Mouse (Mus musculus): ENCODE measurements around the gene Pnpla8. TPM values are rescaled to one million over a fixed set of nuclear protein-coding genes. Genes with fewer than 3 reads are reported as not detected.

Gene Pnpla8
- total and polyA plus RNA-seq, 2 experiments, result 17.2 to 111 TPM

- Histone ChIP-seq H3K36me3 (ENCODE audit: control insufficient read depth, insufficient read depth, low read length) (peaks cover 19% of the 10 kb centered on the region), H3K4me3 (ENCODE audit: insufficient read depth, low read depth, low read length) (no peak overlapping the region), H3K4me1 (ENCODE audit: control insufficient read depth, insufficient read depth, low read length) (peaks cover 17% of the 10 kb centered on the region), H3K27me3 (ENCODE audit: control insufficient read depth, insufficient read depth, low read length) (no peaks in the 10 kb centered on the region), H3K27ac (replicated peaks; ENCODE audit: insufficient read depth, low read depth, low read length) (no peak overlapping the region), H3K79me2 (ENCODE audit: control insufficient read depth, insufficient read depth, low read length) (peaks cover 20% of the 10 kb centered on the region), H3K9ac (ENCODE audit: low read depth, low read length) (no peak overlapping the region)
- no peak for DNase-seq (ENCODE audit: extremely low read depth, low read depth, low spot score)
- TF ChIP-seq CTCF (IDR thresholded peaks at IDR 0.05; ENCODE audit: low read depth, low read length) (no peak), POLR2A (IDR thresholded peaks at IDR 0.05; ENCODE audit: extremely low read depth, insufficient read depth, low read length) (no peak)
- WGBS, result 71% methylated on average over 3 of the region's 3 CpGs
Measured at GRCm38 (mm10) chr12:44281534-44281933, 60.4 kb downstream of the Pnpla8 start.

- Histone ChIP-seq H3K4me3 (ENCODE audit: insufficient read depth, low read depth, low read length) (no peak overlapping the region), H3K9ac (ENCODE audit: low read depth, low read length) (no peak overlapping the region; the same call in 1 of the 2 replicates), H3K27me3 (ENCODE audit: control insufficient read depth, insufficient read depth, low read length) (no peaks in the 10 kb centered on the region), H3K27ac (replicated peaks; ENCODE audit: insufficient read depth, low read depth, low read length) (0 out of 2 replicates have a peak overlapping the region, but pooled peaks have one; percentile 5), H3K79me2 (ENCODE audit: control insufficient read depth, insufficient read depth, low read length) (peaks cover 21% of the 10 kb centered on the region), H3K4me1 (ENCODE audit: control insufficient read depth, insufficient read depth, low read length) (peaks cover 11% of the 10 kb centered on the region), H3K36me3 (ENCODE audit: control insufficient read depth, insufficient read depth, low read length) (peaks cover 28% of the 10 kb centered on the region)
- 73% methylated on average over 9 of the region's 9 CpGs for WGBS
- TF ChIP-seq POLR2A (IDR thresholded peaks at IDR 0.05; ENCODE audit: extremely low read depth, insufficient read depth, low read length) (no peak), CTCF (IDR thresholded peaks at IDR 0.05; ENCODE audit: low read depth, low read length) (no peak)
- no peak for DNase-seq (ENCODE audit: extremely low read depth, low read depth, low spot score)
Measured at GRCm38 (mm10) chr12:44283378-44283777, 62.2 kb downstream of the Pnpla8 start.

GRCm38 (mm10) chr12:44286992-44287391, 65.8 kb downstream of the Pnpla8 start:
- no peak for DNase-seq (ENCODE audit: extremely low read depth, low read depth, low spot score)
- Histone ChIP-seq H3K27me3 (ENCODE audit: control insufficient read depth, insufficient read depth, low read length) (no peaks in the 10 kb centered on the region), H3K36me3 (ENCODE audit: control insufficient read depth, insufficient read depth, low read length) (peaks cover 50% of the 10 kb centered on the region), H3K27ac (replicated peaks; ENCODE audit: insufficient read depth, low read depth, low read length) (no peak overlapping the region), H3K9ac (ENCODE audit: low read depth, low read length) (no peak overlapping the region), H3K79me2 (ENCODE audit: control insufficient read depth, insufficient read depth, low read length) (peaks cover 7% of the 10 kb centered on the region; the same call in 1 of the 2 replicates), H3K4me3 (ENCODE audit: insufficient read depth, low read depth, low read length) (no peak overlapping the region), H3K4me1 (ENCODE audit: control insufficient read depth, insufficient read depth, low read length) (peaks cover 2% of the 10 kb centered on the region; the same call in 1 of the 2 replicates)
- WGBS, result 87% methylated on average over 8 of the region's 8 CpGs
- TF ChIP-seq CTCF (IDR thresholded peaks at IDR 0.05; ENCODE audit: low read depth, low read length), result no peak
- no peak for TF ChIP-seq POLR2A (IDR thresholded peaks at IDR 0.05; ENCODE audit: extremely low read depth, insufficient read depth, low read length)

GRCm38 (mm10) chr12:44292281-44292680, 71.1 kb downstream of the Pnpla8 start:
- no peaks in the 10 kb centered on the region; the same call in 1 of the 2 replicates for H3K79me2 ChIP-seq (ENCODE audit: control insufficient read depth, insufficient read depth, low read length)
- H3K27ac ChIP-seq (replicated peaks; ENCODE audit: insufficient read depth, low read depth, low read length), result no peak overlapping the region
- H3K9ac ChIP-seq (ENCODE audit: low read depth, low read length), result no peak overlapping the region
- no peak overlapping the region for H3K4me3 ChIP-seq (ENCODE audit: insufficient read depth, low read depth, low read length)
- peak; percentile 51 for TF ChIP-seq CTCF (IDR thresholded peaks at IDR 0.05; ENCODE audit: low read depth, low read length)
- no peak for TF ChIP-seq POLR2A (IDR thresholded peaks at IDR 0.05; ENCODE audit: extremely low read depth, insufficient read depth, low read length)
- H3K4me1 ChIP-seq (ENCODE audit: control insufficient read depth, insufficient read depth, low read length), result no peaks in the 10 kb centered on the region
- H3K27me3 ChIP-seq (ENCODE audit: control insufficient read depth, insufficient read depth, low read length), result no peaks in the 10 kb centered on the region
- DNase-seq (ENCODE audit: extremely low read depth, low read depth, low spot score), result peak; percentile 64
- peaks cover 33% of the 10 kb centered on the region for H3K36me3 ChIP-seq (ENCODE audit: control insufficient read depth, insufficient read depth, low read length)

- Histone ChIP-seq H3K9ac (ENCODE audit: low read depth, low read length) (no peak overlapping the region), H3K4me3 (ENCODE audit: insufficient read depth, low read depth, low read length) (no peak overlapping the region), H3K36me3 (ENCODE audit: control insufficient read depth, insufficient read depth, low read length) (peaks cover 43% of the 10 kb centered on the region), H3K27ac (replicated peaks; ENCODE audit: insufficient read depth, low read depth, low read length) (no peak overlapping the region), H3K27me3 (ENCODE audit: control insufficient read depth, insufficient read depth, low read length) (no peaks in the 10 kb centered on the region), H3K79me2 (ENCODE audit: control insufficient read depth, insufficient read depth, low read length) (no peaks in the 10 kb centered on the region; the same call in 1 of the 2 replicates), H3K4me1 (ENCODE audit: control insufficient read depth, insufficient read depth, low read length) (no peaks in the 10 kb centered on the region; the same call in 1 of the 2 replicates)
- no peak for TF ChIP-seq POLR2A (IDR thresholded peaks at IDR 0.05; ENCODE audit: extremely low read depth, insufficient read depth, low read length)
- no peak for TF ChIP-seq CTCF (IDR thresholded peaks at IDR 0.05; ENCODE audit: low read depth, low read length)
- DNase-seq (ENCODE audit: extremely low read depth, low read depth, low spot score), result no peak
Measured at GRCm38 (mm10) chr12:44300793-44301192, 79.6 kb downstream of the Pnpla8 start.

- H3K4me3 ChIP-seq (ENCODE audit: insufficient read depth, low read depth, low read length), result no peak overlapping the region
- TF ChIP-seq POLR2A (IDR thresholded peaks at IDR 0.05; ENCODE audit: extremely low read depth, insufficient read depth, low read length) (no peak), CTCF (IDR thresholded peaks at IDR 0.05; ENCODE audit: low read depth, low read length) (no peak)
- H3K27me3 ChIP-seq (ENCODE audit: control insufficient read depth, insufficient read depth, low read length), result no peaks in the 10 kb centered on the region
- H3K4me1 ChIP-seq (ENCODE audit: control insufficient read depth, insufficient read depth, low read length), result no peaks in the 10 kb centered on the region; the same call in 1 of the 2 replicates
- peaks cover 57% of the 10 kb centered on the region for H3K36me3 ChIP-seq (ENCODE audit: control insufficient read depth, insufficient read depth, low read length)
- H3K27ac ChIP-seq (replicated peaks; ENCODE audit: insufficient read depth, low read depth, low read length), result no peak overlapping the region
- H3K9ac ChIP-seq (ENCODE audit: low read depth, low read length), result no peak overlapping the region
- WGBS, result 85% methylated on average over 1 of the region's 1 CpGs
- H3K79me2 ChIP-seq (ENCODE audit: control insufficient read depth, insufficient read depth, low read length), result no peaks in the 10 kb centered on the region
- no peak for DNase-seq (ENCODE audit: extremely low read depth, low read depth, low spot score)
Measured at GRCm38 (mm10) chr12:44304012-44304411, 82.8 kb downstream of the Pnpla8 start.
